Mouse (Mus musculus): ENCODE measurements around the gene Gmds. TPM values are rescaled to one million over a fixed set of nuclear protein-coding genes. Genes with fewer than 3 reads are reported as not detected.

Gene Gmds
- polyA plus RNA-seq, 1 experiment, result 5.2 TPM

DNA sequence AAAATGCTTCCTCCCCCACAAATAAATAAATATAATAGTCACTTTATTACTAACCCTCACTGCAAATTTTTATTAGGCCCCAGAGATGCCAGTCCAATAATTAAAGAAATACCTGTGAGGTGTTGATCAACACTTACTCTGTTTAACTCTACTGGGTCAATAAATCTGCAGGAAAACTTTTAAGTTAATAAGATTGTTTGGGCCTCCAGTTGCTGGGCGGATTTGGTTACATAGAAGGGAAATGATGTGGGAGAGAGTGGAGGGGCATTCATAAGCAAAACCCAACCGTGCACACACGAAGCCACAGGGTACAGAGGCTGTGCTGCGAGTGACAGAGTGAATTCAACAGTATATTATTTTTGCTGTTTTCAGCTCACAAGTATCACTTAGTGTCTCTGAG, 345.1 kb downstream of the Gmds start:
- H3K27me3 ChIP-seq (ENCODE audit: control insufficient read depth, insufficient read depth, low read length), result no peaks in the 10 kb centered on the region
- no peak overlapping the region for H3K4me3 ChIP-seq (ENCODE audit: control insufficient read depth, low read depth, low read length)
- peaks cover 3% of the 10 kb centered on the region; the same call in 1 of the 2 replicates for H3K4me1 ChIP-seq (ENCODE audit: control insufficient read depth, insufficient read depth, low read length)
- H3K27ac ChIP-seq (ENCODE audit: control insufficient read depth, insufficient read depth, low read depth, low read length), result no peak overlapping the region
- TF ChIP-seq CTCF (IDR thresholded peaks at IDR 0.05; ENCODE audit: control insufficient read depth, insufficient read depth, insufficient replicate concordance, low read depth, low read length), result no peak
- TF ChIP-seq POLR2A (IDR thresholded peaks at IDR 0.05; ENCODE audit: control insufficient read depth, low read depth, low read length), result no peak
- no peaks in the 10 kb centered on the region for H3K36me3 ChIP-seq (ENCODE audit: control insufficient read depth, insufficient read depth, low read length)

DNA sequence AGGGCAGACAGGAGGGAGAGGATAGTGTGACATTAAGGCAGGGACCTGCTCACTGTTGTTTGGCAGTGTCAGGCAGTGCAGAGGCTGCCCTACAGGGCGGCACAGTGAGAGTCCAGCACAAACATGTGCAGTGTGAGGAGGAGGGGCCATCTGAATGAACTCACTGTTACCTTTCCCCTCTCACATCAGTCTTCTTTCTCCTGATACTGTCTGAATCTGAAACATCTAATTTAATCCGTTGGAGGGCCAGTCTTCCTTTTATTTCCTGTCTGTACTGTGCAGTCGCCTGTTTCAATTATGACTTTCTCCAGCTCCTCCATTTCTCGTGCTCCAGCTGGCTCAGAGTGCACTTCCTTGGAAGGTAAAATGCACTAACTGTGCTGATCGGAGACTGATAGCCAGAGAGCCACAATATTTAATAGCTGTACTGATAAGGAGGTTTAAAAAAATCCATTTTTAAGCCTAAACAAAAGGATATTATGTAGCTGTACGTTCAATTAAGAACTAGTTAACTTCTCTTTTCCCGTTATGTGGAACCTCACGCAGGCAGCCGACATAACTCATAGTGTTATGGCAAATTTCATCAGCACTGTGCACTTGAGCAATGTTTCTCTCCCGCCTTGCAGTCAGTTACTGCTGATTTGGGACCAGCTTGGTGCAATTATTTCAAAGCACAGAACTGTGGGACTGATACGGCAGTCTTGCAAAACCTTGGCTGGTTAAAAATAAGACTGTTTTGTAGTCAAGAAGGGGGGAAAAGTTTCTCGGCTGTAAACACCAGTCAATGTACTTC, 345.9 kb downstream of the Gmds start:
- H3K27ac ChIP-seq (ENCODE audit: control insufficient read depth, insufficient read depth, low read depth, low read length), result no peak overlapping the region; the same call in 1 of the 2 replicates
- H3K4me3 ChIP-seq (ENCODE audit: control insufficient read depth, low read depth, low read length), result no peak overlapping the region
- no peaks in the 10 kb centered on the region for H3K36me3 ChIP-seq (ENCODE audit: control insufficient read depth, insufficient read depth, low read length)
- TF ChIP-seq CTCF (IDR thresholded peaks at IDR 0.05; ENCODE audit: control insufficient read depth, insufficient read depth, insufficient replicate concordance, low read depth, low read length), result no peak
- no peak for TF ChIP-seq POLR2A (IDR thresholded peaks at IDR 0.05; ENCODE audit: control insufficient read depth, low read depth, low read length)
- H3K4me1 ChIP-seq (ENCODE audit: control insufficient read depth, insufficient read depth, low read length), result peaks cover 3% of the 10 kb centered on the region; the same call in 1 of the 2 replicates
- H3K27me3 ChIP-seq (ENCODE audit: control insufficient read depth, insufficient read depth, low read length), result no peaks in the 10 kb centered on the region

DNA sequence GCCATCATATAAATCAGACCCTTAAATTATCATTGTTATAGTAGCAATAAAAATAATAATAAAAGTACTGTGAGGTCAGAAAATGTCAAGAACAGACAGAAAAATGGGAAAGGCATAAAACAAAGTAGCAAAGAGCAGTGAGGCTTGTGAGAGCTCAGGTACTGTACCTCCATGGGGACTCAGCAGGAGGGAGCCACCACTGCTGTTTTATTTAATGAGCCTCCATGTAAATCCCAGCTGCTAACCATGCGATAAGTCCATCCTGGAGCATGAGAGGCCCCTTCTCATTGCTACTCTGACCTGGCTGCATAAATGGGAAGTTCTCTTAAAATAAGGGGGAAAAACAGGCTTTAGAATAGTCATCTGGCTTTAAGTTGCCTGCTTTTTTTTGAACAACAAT, 357.3 kb downstream of the Gmds start:
- Histone ChIP-seq H3K4me3 (ENCODE audit: control insufficient read depth, low read depth, low read length) (no peak overlapping the region), H3K27me3 (ENCODE audit: control insufficient read depth, insufficient read depth, low read length) (no peaks in the 10 kb centered on the region), H3K36me3 (ENCODE audit: control insufficient read depth, insufficient read depth, low read length) (no peaks in the 10 kb centered on the region), H3K27ac (ENCODE audit: control insufficient read depth, insufficient read depth, low read depth, low read length) (no peak overlapping the region), H3K4me1 (ENCODE audit: control insufficient read depth, insufficient read depth, low read length) (no peaks in the 10 kb centered on the region)
- no peak for TF ChIP-seq CTCF (IDR thresholded peaks at IDR 0.05; ENCODE audit: control insufficient read depth, insufficient read depth, insufficient replicate concordance, low read depth, low read length)
- TF ChIP-seq POLR2A (IDR thresholded peaks at IDR 0.05; ENCODE audit: control insufficient read depth, low read depth, low read length), result no peak

DNA sequence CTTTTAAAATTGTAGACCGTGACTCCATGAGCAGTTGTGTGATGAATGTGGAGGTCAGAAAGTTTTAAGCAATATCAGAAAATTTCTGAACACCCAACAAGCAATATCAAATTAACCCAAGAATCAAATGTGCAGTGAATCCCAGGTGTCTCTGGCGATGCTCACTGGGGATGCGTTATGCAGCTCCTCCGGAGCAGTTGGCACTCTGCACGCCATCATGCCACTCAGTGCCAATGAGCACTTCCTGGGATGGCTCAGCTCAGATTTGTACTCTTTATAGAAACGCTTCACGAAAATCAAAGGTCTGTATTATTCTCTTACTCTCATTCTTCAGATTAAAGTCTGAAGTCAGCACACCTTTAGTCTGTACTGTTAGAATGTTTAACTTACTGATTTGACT, 360.4 kb downstream of the Gmds start:
- no peak overlapping the region for H3K27ac ChIP-seq (ENCODE audit: control insufficient read depth, insufficient read depth, low read depth, low read length)
- no peaks in the 10 kb centered on the region for H3K4me1 ChIP-seq (ENCODE audit: control insufficient read depth, insufficient read depth, low read length)
- TF ChIP-seq POLR2A (IDR thresholded peaks at IDR 0.05; ENCODE audit: control insufficient read depth, low read depth, low read length) (no peak), CTCF (IDR thresholded peaks at IDR 0.05; ENCODE audit: control insufficient read depth, insufficient read depth, insufficient replicate concordance, low read depth, low read length) (no peak)
- H3K4me3 ChIP-seq (ENCODE audit: control insufficient read depth, low read depth, low read length), result no peak overlapping the region
- no peaks in the 10 kb centered on the region for H3K36me3 ChIP-seq (ENCODE audit: control insufficient read depth, insufficient read depth, low read length)
- H3K27me3 ChIP-seq (ENCODE audit: control insufficient read depth, insufficient read depth, low read length), result no peaks in the 10 kb centered on the region

DNA sequence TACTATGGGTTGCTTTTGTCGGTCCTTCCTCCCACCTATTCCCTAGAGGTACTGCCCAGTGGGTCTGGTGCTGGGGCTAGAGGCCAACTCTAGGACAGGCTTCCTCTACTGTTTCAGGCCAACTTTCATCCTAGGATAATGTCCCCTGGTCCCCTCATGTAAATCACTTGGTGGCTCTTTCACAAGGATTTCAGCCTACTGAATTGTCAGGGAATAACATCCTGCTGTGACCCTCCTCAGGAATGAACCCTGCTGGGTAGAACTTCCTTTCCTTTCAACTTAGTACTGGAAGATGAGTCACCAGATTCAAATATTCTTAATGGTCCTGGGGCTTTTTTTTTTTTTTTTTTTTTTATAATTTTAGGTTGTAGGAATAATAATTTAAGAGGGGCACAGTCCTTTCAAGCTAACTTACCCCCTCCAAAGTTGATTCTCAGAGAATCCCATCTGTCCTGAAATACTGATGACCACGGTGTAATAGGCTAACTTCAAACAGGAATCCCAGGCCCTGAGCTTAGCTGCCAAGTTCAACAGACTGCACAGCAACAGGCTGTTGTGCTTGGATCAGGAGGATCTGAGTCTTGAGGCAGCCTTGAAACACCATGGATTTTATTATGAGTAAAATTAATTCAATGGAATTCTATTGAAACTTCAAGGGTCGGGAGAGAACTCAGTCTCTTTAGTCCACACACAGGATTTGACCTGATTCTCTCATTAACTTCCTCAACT, 363.6 kb downstream of the Gmds start:
- Histone ChIP-seq H3K27ac (ENCODE audit: control insufficient read depth, insufficient read depth, low read depth, low read length) (no peak overlapping the region), H3K36me3 (ENCODE audit: control insufficient read depth, insufficient read depth, low read length) (no peaks in the 10 kb centered on the region), H3K4me1 (ENCODE audit: control insufficient read depth, insufficient read depth, low read length) (no peaks in the 10 kb centered on the region), H3K27me3 (ENCODE audit: control insufficient read depth, insufficient read depth, low read length) (no peaks in the 10 kb centered on the region), H3K4me3 (ENCODE audit: control insufficient read depth, low read depth, low read length) (no peak overlapping the region)
- TF ChIP-seq POLR2A (IDR thresholded peaks at IDR 0.05; ENCODE audit: control insufficient read depth, low read depth, low read length) (no peak), CTCF (IDR thresholded peaks at IDR 0.05; ENCODE audit: control insufficient read depth, insufficient read depth, insufficient replicate concordance, low read depth, low read length) (no peak)

DNA sequence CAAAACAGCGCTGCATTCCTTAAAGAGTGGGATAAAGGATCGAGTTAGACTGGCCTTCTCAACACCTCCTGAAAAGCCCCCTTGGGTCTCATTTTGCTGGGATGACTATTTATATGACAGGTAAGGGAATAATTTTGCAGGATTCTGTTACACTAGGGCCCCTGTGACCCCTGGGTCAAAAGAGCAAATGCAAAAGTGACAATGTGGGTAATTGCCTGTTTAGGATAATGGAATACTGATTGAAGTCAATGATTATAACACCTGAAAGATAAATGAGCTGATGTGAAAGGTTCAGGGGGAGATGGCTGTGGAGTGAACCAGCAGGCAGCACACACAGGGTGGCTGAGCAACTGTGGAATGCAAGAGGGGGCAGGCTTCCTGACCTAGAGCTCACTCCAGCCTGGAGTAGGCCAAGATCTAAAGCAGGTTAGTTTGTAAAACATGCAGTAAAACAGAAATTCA, 367.5 kb downstream of the Gmds start:
- H3K4me1 ChIP-seq (ENCODE audit: control insufficient read depth, insufficient read depth, low read length), result no peaks in the 10 kb centered on the region
- no peak for TF ChIP-seq CTCF (IDR thresholded peaks at IDR 0.05; ENCODE audit: control insufficient read depth, insufficient read depth, insufficient replicate concordance, low read depth, low read length)
- no peak for TF ChIP-seq POLR2A (IDR thresholded peaks at IDR 0.05; ENCODE audit: control insufficient read depth, low read depth, low read length)
- H3K4me3 ChIP-seq (ENCODE audit: control insufficient read depth, low read depth, low read length), result no peak overlapping the region
- H3K36me3 ChIP-seq (ENCODE audit: control insufficient read depth, insufficient read depth, low read length), result no peaks in the 10 kb centered on the region
- no peak overlapping the region for H3K27ac ChIP-seq (ENCODE audit: control insufficient read depth, insufficient read depth, low read depth, low read length)
- no peaks in the 10 kb centered on the region for H3K27me3 ChIP-seq (ENCODE audit: control insufficient read depth, insufficient read depth, low read length)

DNA sequence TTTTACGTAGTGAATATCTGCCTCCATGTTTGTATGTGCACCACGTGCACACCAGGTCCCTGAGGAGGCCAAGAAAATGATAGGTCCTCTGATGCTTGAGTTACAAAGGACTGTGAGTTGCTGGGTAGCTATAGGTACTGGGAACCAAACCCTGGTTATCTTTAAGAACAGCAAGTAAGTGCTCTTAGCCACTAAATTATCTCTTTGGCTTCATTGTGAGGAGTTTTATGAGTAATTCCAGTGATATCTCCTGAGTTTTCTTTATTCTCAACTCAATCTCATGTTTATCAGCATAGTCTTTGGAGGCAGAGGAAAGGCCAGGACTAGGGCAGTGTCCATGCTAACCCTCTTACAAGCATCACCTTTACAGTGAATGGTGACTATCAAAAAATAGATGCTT, 370.3 kb downstream of the Gmds start:
- Histone ChIP-seq H3K4me3 (ENCODE audit: control insufficient read depth, low read depth, low read length) (no peak overlapping the region), H3K27me3 (ENCODE audit: control insufficient read depth, insufficient read depth, low read length) (no peaks in the 10 kb centered on the region), H3K27ac (ENCODE audit: control insufficient read depth, insufficient read depth, low read depth, low read length) (no peak overlapping the region), H3K36me3 (ENCODE audit: control insufficient read depth, insufficient read depth, low read length) (no peaks in the 10 kb centered on the region), H3K4me1 (ENCODE audit: control insufficient read depth, insufficient read depth, low read length) (no peaks in the 10 kb centered on the region)
- no peak for TF ChIP-seq POLR2A (IDR thresholded peaks at IDR 0.05; ENCODE audit: control insufficient read depth, low read depth, low read length)
- TF ChIP-seq CTCF (IDR thresholded peaks at IDR 0.05; ENCODE audit: control insufficient read depth, insufficient read depth, insufficient replicate concordance, low read depth, low read length), result no peak

Data from testis, adult 2 months (tissue).